Comparison of ENCODE assay signal across 8 mouse cellular contexts in the genomic region with DNA sequence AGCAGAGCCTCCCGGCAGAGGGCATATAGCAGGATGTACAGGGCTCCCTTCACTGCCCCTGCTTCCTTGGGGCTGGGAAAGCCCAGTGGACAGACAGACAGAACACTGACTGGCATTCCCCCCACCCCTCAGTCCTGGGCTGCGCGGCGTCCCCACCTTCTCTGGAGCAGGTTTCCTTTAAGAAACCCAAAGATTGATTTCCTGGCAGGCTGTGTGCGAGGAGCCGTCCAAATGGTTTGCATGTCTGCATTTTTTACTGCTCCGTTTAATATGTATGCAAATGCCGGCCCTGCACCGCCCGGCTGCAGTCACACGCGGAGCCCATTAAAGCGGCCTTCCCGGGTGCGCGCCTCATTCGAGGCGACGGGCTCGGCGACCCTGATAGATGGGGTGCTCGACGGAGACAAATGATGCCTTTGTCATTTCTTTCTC. TPM values are rescaled to one million over a fixed set of nuclear protein-coding genes. Genes with fewer than 3 reads are reported as not detected.
A peak's percentile ranks its signal among the peaks of the same experiment; 100 is the strongest.
DNase-seq lines count a peak whose midpoint lies in the region; ATAC-seq and TF ChIP-seq lines count a peak whose summit lies in the region.
"Had no signal": no experiment of that assay in that cellular context is flagged by ENCODE, and none has a peak within 500 bp of the region (broad histone marks: within the 10 kb centered on the region; RNA-seq: fewer than 3 reads in every experiment).

No protein-coding gene starts in this region.

- WGBS in hindbrain, embryonic 16.5 days = 11% methylated on average over 23 of the region's 23 CpGs
- WGBS in limb, embryonic 15.5 days = 7% methylated on average over 23 of the region's 23 CpGs
- 44% methylated on average over 23 of the region's 23 CpGs for WGBS in liver, embryonic 12.5 days (ENCODE audit: insufficient replicate concordance)

- peak; percentile 50 for ATAC-seq in hindbrain, embryonic 16.5 days
- ATAC-seq in limb, embryonic 15.5 days (ENCODE audit: insufficient number of reproducible peaks, low FRiP score, low TSS enrichment, low read depth) = no peak
- ATAC-seq in liver, embryonic 12.5 days = no peak

- peak overlapping the region; percentile 24 for H3K4me2 ChIP-seq in hindbrain, embryonic 16.5 days (ENCODE audit: low read length)
- H3K4me2 ChIP-seq in limb, embryonic 15.5 days = peak overlapping the region; percentile 42
- no peak overlapping the region for H3K4me2 ChIP-seq in liver, embryonic 12.5 days

- TF ChIP-seq CTCF in brain, embryonic 14.5 days (IDR thresholded peaks at IDR 0.05; ENCODE audit: borderline replicate concordance, extremely low read depth, insufficient read depth, insufficient read length) = no peak

- peaks cover 27% of the 10 kb centered on the region for H3K4me1 ChIP-seq in hindbrain, embryonic 16.5 days (ENCODE audit: control insufficient read depth, insufficient read depth, low read depth, low read length)
- peaks cover 59% of the 10 kb centered on the region for H3K4me1 ChIP-seq in limb, embryonic 15.5 days
- H3K4me1 ChIP-seq in liver, embryonic 12.5 days = peaks cover 40% of the 10 kb centered on the region

- no peaks in the 10 kb centered on the region for H3K36me3 ChIP-seq in hindbrain, embryonic 16.5 days (ENCODE audit: control insufficient read depth, insufficient read depth, low read length)
- H3K36me3 ChIP-seq in limb, embryonic 15.5 days = no peaks in the 10 kb centered on the region
- no peaks in the 10 kb centered on the region for H3K36me3 ChIP-seq in liver, embryonic 12.5 days

- peak overlapping the region; percentile 77 for H3K27ac ChIP-seq in hindbrain, embryonic 16.5 days (ENCODE audit: low read depth, low read length)
- peak overlapping the region; percentile 92 for H3K27ac ChIP-seq in limb, embryonic 15.5 days
- no peak overlapping the region for H3K27ac ChIP-seq in liver, embryonic 12.5 days

- H3K4me3 ChIP-seq in hindbrain, embryonic 16.5 days (ENCODE audit: low read length) = no peak overlapping the region
- peak overlapping the region; percentile 15 for H3K4me3 ChIP-seq in limb, embryonic 15.5 days
- H3K4me3 ChIP-seq in liver, embryonic 12.5 days = no peak overlapping the region

- DNase-seq in A20 (ENCODE audit: low read depth, low spot score) = peak; percentile 39
- DNase-seq in brain, embryonic 14.5 days (ENCODE audit: low read depth) = peak; percentile 92
- no peak for DNase-seq in cerebellum, adult 18-20 months
- DNase-seq in cerebellum, adult 8-10 months = no peak
- DNase-seq: lung, adult 2 months had no signal

- TF ChIP-seq POLR2A in brain, embryonic 14.5 days (IDR thresholded peaks at IDR 0.05; ENCODE audit: borderline replicate concordance, extremely low read depth, insufficient read depth, insufficient read length, poor library complexity, severe bottlenecking) = no peak

- no peaks in the 10 kb centered on the region for H3K27me3 ChIP-seq in hindbrain, embryonic 16.5 days (replicated peaks; ENCODE audit: control insufficient read depth, insufficient read depth, low read length)
- H3K27me3 ChIP-seq in limb, embryonic 15.5 days = no peaks in the 10 kb centered on the region
- peaks cover 65% of the 10 kb centered on the region for H3K27me3 ChIP-seq in liver, embryonic 12.5 days (replicated peaks)

- H3K9ac ChIP-seq in hindbrain, embryonic 16.5 days (ENCODE audit: low read depth, low read length) = peak overlapping the region; percentile 56; the same call in 1 of the 2 replicates
- no peak overlapping the region for H3K9ac ChIP-seq in limb, embryonic 15.5 days
- H3K9ac ChIP-seq in liver, embryonic 12.5 days = no peak overlapping the region

- H3K9me3 ChIP-seq in hindbrain, embryonic 16.5 days (ENCODE audit: control insufficient read depth, low read length) = no peaks in the 10 kb centered on the region
- H3K9me3 ChIP-seq in limb, embryonic 15.5 days = no peaks in the 10 kb centered on the region
- H3K9me3 ChIP-seq in liver, embryonic 12.5 days (replicated peaks) = no peaks in the 10 kb centered on the region

RNA-seq across cellular contexts. Expression of gene Cstad, which starts 11.8 kb away (rescaled TPM):
- polyA plus RNA-seq in brain, embryonic 14.5 days (2012; rRNA removed) = 0.57 and 0.72 TPM in 2 replicates
- polyA plus RNA-seq in hindbrain, embryonic 16.5 days (2015; fragmentation: Nextera tagmentation; extraction: Ambion mirVana) = 0.19 and 0.99 TPM in 2 replicates
- polyA plus RNA-seq in limb, embryonic 15.5 days (2015; fragmentation: Nextera tagmentation; extraction: Ambion mirVana) = 2.0 and 2.2 TPM in 2 replicates
- 0.31 TPM in 1 of 2 replicates, not detected in the other for polyA plus RNA-seq in liver, embryonic 12.5 days (2016; fragmentation: Nextera tagmentation; extraction: Ambion mirVana)

Comparison
In these comparisons a context has a peak if more than half of its experiments do, and no peak if none do; other contexts are left out.
1. DNase-seq: peak in A20 (single experiment) and brain, embryonic 14.5 days (single experiment); none in cerebellum, adult 18-20 months (0 of 2) and cerebellum, adult 8-10 months (single experiment).